Mouse (Mus musculus): ENCODE data around the gene Crhr2.

The Crhr2 gene

GRCm38 (mm10) chr6:55126576-55126975 lies 6.2 kb downstream of the Crhr2 start:
- DNase-seq (ENCODE audit: low read depth in 1 of 2, low spot score in 2 of 2): no peak

- DNase-seq (ENCODE audit: low read depth in 1 of 2, low spot score in 2 of 2): no peak
Measured at GRCm38 (mm10) chr6:55123056-55123455, 9.8 kb downstream of the Crhr2 start.

GRCm38 (mm10) chr6:55117325-55118109 lies 15.3 kb downstream of the Crhr2 start:
- no peak for DNase-seq (ENCODE audit: low read depth in 1 of 2, low spot score in 2 of 2)

DNA sequence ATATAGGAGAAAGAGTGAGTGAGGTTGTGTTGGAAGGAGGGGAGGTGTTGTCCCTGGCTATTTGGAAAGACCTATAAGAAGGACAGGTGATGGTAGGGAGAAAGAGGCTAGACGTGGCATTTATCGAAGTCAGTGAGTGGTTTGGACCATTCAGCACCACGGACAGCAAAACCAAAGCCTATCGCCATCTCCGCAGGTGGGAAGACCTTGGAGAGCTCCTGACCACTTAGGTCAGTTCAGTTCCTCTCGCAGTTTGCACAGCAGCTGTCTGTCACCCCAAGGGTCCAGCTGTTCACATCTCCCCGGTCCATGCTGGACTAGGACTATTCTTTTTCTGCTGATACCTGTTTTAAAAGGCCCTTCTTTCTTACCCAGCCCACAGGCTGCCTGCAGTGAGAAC lies 24.5 kb downstream of the Crhr2 start:
- DNase-seq (ENCODE audit: low read depth in 1 of 2, low spot score in 2 of 2): no peak

DNA sequence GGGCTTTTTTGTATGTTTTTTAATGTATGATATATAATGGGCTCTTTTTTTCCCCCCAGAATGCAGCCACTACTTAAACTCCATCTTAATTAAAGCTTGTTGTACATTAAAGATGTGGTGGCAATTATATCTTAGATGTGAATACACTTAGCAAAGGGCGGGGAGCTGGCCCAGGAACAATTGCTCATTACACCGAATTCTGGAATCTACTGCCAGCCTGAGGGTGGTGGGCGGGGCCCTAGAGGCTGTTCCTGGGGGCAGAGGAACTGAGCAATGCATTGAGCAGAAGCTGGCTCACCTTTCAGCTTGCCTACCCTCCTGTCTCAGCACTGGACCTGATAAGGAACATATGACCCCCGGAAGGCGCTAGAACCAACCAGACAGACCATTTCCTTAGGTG lies 34.2 kb downstream of the Crhr2 start:
- no peak for DNase-seq (ENCODE audit: low read depth in 1 of 2, low spot score in 2 of 2)

- DNase-seq (ENCODE audit: low read depth in 1 of 2, low spot score in 2 of 2): no peak
Measured at GRCm38 (mm10) chr6:55098030-55098429, 34.8 kb downstream of the Crhr2 start.

DNA sequence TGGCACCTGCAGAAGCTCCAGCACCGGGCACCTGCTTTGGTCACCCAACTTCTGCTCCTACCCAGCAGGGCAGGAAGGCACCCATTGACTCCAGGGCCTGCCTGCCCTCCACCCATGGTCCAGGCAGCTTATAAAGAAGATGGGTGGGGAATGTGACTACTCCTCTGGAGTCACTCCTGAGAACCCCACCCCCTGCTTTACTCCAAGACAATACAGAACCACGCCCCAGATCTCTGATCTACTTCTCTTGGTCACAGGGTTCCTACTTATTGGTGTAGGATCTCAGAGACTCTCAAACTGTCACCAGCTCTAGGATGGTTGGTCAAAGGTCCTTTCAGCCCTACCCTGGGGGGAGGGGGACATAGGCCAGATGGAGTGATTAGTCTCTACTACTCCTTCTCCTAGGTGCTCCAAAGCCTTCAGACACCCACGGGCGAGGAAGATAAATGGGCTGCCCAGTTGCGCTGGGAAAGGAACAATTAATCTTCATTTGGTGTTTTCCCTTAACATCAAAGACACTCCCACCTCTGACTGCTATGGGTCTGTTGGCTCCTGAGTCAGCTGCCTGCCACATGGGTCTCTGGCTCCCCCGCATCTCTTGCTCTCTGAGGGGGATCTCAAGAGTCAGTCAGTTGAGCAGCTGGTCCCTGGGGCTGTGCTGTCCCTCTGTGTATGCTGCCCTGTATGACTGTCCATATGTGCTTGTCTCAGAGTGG lies 39.2 kb downstream of the Crhr2 start:
- no peak for DNase-seq (ENCODE audit: low read depth in 1 of 2, low spot score in 2 of 2)

DNA sequence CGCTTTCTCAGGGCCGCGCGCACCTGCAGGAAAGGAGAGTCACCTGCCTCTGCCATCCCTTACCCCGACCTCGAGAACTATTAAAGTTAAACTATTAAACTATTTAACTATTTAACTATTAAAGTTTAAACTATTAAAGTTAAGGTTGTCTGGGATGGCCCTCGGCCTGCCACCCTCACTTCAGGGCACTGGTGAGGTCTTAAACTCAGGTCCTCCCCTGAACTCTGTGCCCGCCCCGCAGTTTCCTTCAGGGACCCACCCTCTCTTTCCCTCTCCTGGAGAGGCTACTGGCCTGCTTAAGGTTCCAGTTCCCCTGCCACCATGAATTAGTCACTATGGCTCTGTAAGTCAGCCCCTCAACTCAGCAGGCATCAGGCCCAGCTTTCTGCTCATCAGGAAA lies 41.4 kb downstream of the Crhr2 start:
- DNase-seq (ENCODE audit: low read depth in 1 of 2, low spot score in 2 of 2): no peak

DNA sequence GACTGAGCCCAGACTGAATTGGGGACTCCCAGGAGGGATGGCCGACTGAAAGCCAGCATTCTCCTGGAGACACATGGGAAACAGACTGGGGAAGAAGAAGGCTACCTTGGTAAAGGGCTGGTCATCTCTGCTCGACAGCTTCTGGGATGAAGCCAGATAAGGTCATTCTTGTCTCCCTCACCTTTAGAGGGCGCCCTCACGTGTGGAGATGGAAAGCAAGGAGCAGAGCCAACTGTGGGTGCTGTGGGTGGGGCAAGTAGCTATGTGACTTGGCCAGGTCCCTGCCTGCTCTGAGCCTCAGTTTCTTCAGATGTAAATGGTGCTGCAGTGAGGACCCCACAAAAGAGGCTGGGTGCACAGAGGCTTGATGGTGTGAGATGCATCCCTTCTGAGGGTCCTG lies 42.2 kb downstream of the Crhr2 start:
- DNase-seq (ENCODE audit: low read depth in 1 of 2, low spot score in 2 of 2): no peak

DNA sequence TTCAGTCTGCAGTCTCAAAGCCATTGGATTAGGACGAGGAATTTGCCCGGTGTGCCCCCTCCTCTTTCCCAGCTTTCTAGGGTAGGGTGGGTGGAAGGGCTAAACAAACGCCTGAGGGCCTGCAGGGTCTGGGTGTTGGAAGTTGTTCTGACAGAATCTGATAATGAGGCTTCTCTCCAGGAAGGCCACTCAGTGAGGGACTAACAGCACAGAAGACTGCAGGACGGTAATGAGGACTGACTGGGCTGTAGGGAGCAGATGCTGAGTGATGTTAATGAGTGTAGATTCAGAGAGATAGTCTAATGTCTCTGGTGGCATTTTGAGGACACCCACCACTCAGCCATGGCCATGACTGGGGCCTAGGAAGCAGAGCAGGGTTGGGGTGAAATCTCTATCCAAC lies 45.5 kb downstream of the Crhr2 start:
- DNase-seq (ENCODE audit: low read depth in 1 of 2, low spot score in 2 of 2): no peak

GRCm38 (mm10) chr6:55082261-55083051 lies 50.4 kb downstream of the Crhr2 start:
- no peak for DNase-seq (ENCODE audit: low read depth in 1 of 2, low spot score in 2 of 2)

DNA sequence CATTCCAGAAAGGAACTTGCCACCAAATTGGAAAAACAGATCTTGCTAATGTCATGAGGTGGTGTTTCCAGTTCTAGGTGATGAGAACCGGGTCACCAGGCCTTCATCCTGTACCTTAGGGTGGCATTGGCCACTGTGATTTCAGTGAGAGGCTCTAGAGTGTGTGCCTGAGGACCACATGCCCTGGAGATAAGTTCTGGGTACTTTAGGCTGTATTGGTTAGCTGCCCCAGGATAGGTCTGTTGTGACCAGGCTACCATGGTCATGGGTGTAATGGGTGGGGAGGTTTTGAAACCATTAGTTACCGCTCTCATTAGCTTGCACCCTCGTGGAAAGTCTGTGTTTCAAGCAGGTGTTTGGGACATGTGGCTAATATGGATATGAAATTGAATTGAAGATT lies 51.4 kb downstream of the Crhr2 start:
- DNase-seq (ENCODE audit: low read depth in 1 of 2, low spot score in 2 of 2): no peak

GRCm38 (mm10) chr6:55076561-55077255 lies 56.1 kb downstream of the Crhr2 start:
- no peak for DNase-seq (ENCODE audit: low read depth in 1 of 2, low spot score in 2 of 2)

DNA sequence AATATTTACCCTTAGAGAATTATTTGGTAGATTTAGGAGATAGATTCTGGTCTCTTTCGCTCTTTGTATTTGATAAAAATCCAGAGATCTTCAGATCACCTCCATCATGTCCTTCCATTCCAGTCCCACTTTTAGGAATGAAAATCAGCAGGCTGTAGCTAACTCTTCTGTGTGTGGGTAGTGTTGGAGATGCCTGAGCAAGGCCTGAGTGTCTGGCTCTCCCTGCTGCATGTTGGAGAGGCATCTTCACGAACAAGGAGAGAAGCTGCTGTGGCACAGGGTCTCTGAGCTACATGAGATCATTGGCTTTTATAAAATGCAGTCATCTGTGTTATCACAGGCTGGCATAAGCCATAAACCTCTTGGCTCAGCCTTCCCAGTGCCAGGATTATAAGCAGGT lies 66.9 kb downstream of the Crhr2 start:
- DNase-seq (ENCODE audit: low read depth in 1 of 2, low spot score in 2 of 2): no peak

- DNase-seq (ENCODE audit: low read depth in 1 of 2, low spot score in 2 of 2): no peak
Measured at GRCm38 (mm10) chr6:55064477-55064827, 68.4 kb downstream of the Crhr2 start.

DNA sequence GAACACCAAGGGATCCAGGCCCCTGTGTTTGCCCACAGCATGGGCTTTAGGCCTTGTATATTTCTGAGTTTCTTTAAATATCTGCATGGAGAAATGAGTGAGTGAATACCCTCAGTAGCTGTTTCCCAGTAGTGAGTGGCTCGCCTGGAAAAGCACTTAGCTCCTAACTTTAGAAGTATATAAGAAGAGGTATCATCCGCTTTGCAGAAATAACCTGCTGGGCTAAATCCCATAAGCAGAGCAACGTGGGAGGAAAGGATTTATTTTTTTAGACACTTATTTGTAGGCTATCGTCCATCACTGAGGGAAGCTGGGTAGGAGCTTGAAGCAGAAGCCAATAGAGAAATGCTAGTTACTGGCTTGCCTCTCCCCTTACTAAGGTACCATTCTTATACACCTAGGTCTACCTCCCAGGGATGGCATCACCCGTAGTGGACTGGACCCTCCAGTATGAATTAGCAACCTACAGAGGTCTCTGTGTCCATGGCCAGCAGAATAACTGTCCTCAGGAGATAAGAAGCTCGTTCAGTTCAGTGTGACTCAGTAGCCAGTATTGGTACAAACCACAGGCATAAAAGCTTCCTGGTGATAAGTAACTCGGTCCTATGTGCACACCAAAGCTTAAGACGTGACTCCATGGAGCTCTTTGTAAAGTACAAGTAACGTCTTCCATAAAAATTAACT lies 68.9 kb downstream of the Crhr2 start:
- no peak for DNase-seq (ENCODE audit: low read depth in 1 of 2, low spot score in 2 of 2)

DNA sequence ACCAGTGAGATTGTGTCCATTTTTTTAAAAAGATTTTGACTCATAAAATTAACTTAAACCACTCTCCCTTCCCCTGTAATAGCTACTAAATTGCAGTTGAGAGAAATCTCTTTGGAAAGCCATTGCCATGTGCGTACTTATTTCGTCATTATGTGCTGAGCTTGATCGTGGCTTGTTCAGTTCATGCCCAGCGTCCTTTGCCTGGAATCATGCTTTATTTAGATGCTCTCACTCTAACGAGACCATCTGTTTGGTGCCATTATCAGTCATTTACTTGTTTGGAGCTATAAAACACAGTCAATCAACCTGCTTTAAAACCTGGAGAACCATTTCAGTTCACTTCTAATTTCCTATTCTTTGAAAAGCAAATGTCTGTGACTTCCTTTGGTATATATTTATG lies 70.6 kb downstream of the Crhr2 start:
- no peak for DNase-seq (ENCODE audit: low read depth in 1 of 2, low spot score in 2 of 2)

DNA sequence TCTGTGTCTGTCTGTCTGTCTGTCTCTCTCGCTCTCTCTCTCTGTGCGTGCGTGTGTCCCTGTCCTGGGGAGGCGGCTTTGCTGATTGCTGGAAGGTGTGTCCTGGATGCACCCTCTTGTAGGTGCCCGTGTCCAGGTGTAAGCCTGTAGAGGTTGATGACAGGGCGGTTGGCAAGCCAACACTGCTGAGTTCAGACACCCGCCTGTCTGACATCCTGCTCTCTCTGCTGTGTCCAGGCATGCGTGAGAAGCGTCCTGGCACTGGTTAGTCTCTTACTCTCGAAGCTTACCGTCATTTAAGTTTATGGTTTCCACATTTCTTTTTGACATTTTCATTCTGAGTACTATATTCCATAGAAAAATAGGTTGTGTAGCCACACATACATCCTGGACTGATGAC lies 71.5 kb downstream of the Crhr2 start:
- no peak for DNase-seq (ENCODE audit: low read depth in 1 of 2, low spot score in 2 of 2)

DNA sequence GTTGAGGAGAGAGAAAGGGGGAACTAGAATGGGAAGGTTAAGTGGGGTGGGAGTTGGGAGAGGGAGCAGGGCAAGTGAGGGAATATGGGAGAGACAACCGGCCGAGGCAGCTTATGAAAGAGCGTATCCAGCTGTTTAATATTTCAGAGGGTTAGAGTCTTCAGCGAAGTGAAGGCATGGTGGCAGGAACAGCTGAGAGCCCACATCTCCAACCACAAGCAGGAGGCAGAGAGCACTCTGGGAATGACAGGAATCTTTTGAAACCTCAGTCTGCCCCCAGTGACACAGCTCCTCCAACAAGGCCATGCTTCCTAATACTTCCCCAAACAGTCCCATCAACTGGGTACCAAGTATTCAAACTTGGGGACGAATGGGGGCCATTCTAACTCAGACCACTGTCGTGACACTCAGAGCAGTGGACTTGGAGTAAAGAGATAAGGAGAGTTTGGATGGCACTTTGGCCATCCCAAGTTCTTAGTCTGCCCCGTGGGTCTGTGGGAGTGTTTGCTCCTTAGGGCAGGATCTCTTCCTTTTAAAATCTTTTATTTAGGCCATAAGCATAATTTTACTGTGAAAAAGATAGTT lies 72.5 kb downstream of the Crhr2 start:
- DNase-seq (ENCODE audit: low read depth in 1 of 2, low spot score in 2 of 2): no peak

- DNase-seq (ENCODE audit: low read depth in 1 of 2, low spot score in 2 of 2): no peak
Measured at GRCm38 (mm10) chr6:55057427-55057826, 75.4 kb downstream of the Crhr2 start.

DNA sequence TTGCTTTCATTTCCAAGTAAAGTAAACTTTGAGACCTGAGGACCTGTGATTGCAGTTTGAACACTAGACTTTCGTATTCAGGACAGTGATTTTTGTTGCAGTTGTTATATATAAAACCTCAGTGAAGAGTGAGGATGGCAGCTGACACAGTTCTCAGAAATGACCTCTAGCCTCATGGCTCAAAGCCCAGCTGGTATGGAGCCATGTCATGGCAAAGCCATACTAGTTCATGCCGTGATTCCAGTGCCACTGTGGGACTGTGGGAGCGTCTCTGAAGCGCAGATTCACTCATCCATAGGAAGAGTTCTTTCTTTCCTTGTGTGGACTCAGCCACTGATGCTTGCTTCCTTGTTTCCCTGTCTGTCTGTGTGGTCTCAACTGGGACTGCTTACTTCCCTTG lies 78.3 kb downstream of the Crhr2 start:
- no peak for DNase-seq (ENCODE audit: low read depth in 1 of 2, low spot score in 2 of 2)

Measured in monocyte, adult 2 months (primary cell).